8 mouse cellular contexts compared by ENCODE assay signal in genomic region chrX:103616536-103617404, GRCm38 (mm10). TPM values are rescaled to one million over a fixed set of nuclear protein-coding genes. Genes with fewer than 3 reads are reported as not detected.
DNase-seq lines count a peak whose midpoint lies in the region; ATAC-seq lines count a peak whose summit lies in the region.

No protein-coding gene starts in this region.

- peak; percentile 94 for ATAC-seq in embryonic facial prominence, embryonic 13.5 days (ENCODE audit: insufficient number of reproducible peaks, insufficient read depth, low FRiP score, low TSS enrichment, low read depth)
- peak; percentile 95 for ATAC-seq in limb, embryonic 13.5 days (ENCODE audit: low FRiP score, low read depth)
- peak; percentile 97 for ATAC-seq in midbrain, embryonic 15.5 days (replicated peaks)

- H3K4me1 ChIP-seq in embryonic facial prominence, embryonic 13.5 days: 0 out of 2 replicates have a peak, but pooled peaks cover 4% of the 10 kb centered on the region
- no peaks in the 10 kb centered on the region for H3K4me1 ChIP-seq in limb, embryonic 13.5 days
- peaks cover 19% of the 10 kb centered on the region for H3K4me1 ChIP-seq in midbrain, embryonic 15.5 days

- H3K4me2 ChIP-seq in embryonic facial prominence, embryonic 13.5 days: peak overlapping the region; percentile 62
- H3K4me2 ChIP-seq in limb, embryonic 13.5 days (replicated peaks): peak overlapping the region; percentile 65
- peak overlapping the region; percentile 56 for H3K4me2 ChIP-seq in midbrain, embryonic 15.5 days

- H3K9ac ChIP-seq in embryonic facial prominence, embryonic 13.5 days: peak overlapping the region; percentile 66
- H3K9ac ChIP-seq in limb, embryonic 13.5 days: peak overlapping the region; percentile 61
- peak overlapping the region; percentile 35 for H3K9ac ChIP-seq in midbrain, embryonic 15.5 days

- WGBS in embryonic facial prominence, embryonic 13.5 days: under 1% methylated on average over 35 of the region's 50 CpGs
- under 1% methylated on average over 18 of the region's 50 CpGs for WGBS in limb, embryonic 13.5 days
- 1% methylated on average over 27 of the region's 50 CpGs for WGBS in midbrain, embryonic 15.5 days

- peaks cover 9% of the 10 kb centered on the region for H3K36me3 ChIP-seq in embryonic facial prominence, embryonic 13.5 days
- peaks cover 7% of the 10 kb centered on the region for H3K36me3 ChIP-seq in limb, embryonic 13.5 days
- no peaks in the 10 kb centered on the region for H3K36me3 ChIP-seq in midbrain, embryonic 15.5 days (replicated peaks)

- H3K27ac ChIP-seq in embryonic facial prominence, embryonic 13.5 days: peak overlapping the region; percentile 93
- H3K27ac ChIP-seq in limb, embryonic 13.5 days: peak overlapping the region; percentile 91
- peak overlapping the region; percentile 90 for H3K27ac ChIP-seq in midbrain, embryonic 15.5 days

- peak; percentile 85 for DNase-seq in 3T3-L1 (ENCODE audit: low read depth, low spot score)
- peak; percentile 81 to 85 for DNase-seq in adrenal gland, postnatal 36 days
- peak; percentile 75 for DNase-seq in heart, adult 8-10 months (ENCODE audit: low spot score)
- DNase-seq in kidney, adult 8-10 months: peak; percentile 81 to 93
- DNase-seq in spleen, adult 18-20 months: peak; percentile 57 to 76

- no peaks in the 10 kb centered on the region for H3K27me3 ChIP-seq in embryonic facial prominence, embryonic 13.5 days
- no peaks in the 10 kb centered on the region for H3K27me3 ChIP-seq in limb, embryonic 13.5 days
- H3K27me3 ChIP-seq in midbrain, embryonic 15.5 days (replicated peaks): no peaks in the 10 kb centered on the region

- H3K9me3 ChIP-seq in embryonic facial prominence, embryonic 13.5 days: no peaks in the 10 kb centered on the region
- no peaks in the 10 kb centered on the region for H3K9me3 ChIP-seq in limb, embryonic 13.5 days
- no peaks in the 10 kb centered on the region for H3K9me3 ChIP-seq in midbrain, embryonic 15.5 days

- H3K4me3 ChIP-seq in embryonic facial prominence, embryonic 13.5 days: peak overlapping the region; percentile 47
- H3K4me3 ChIP-seq in limb, embryonic 13.5 days: peak overlapping the region; percentile 46
- peak overlapping the region; percentile 45 for H3K4me3 ChIP-seq in midbrain, embryonic 15.5 days

RNA-seq across cellular contexts. Expression of gene Zcchc13, which starts 13.6 kb away (rescaled TPM):
- not detected for total RNA-seq in adrenal gland, postnatal 36 days (2021)
- not detected in 2 replicates for polyA plus RNA-seq in embryonic facial prominence, embryonic 13.5 days (2015; fragmentation: Nextera tagmentation; extraction: Ambion mirVana)
- total RNA-seq in heart, adult 8-10 months (2022): not detected
- not detected in 2 replicates for polyA plus RNA-seq in limb, embryonic 13.5 days (2015; fragmentation: Nextera tagmentation; extraction: Ambion mirVana)
- polyA plus RNA-seq in midbrain, embryonic 15.5 days (2015; fragmentation: Nextera tagmentation; extraction: Ambion mirVana): not detected in 2 replicates

Comparison
In these comparisons a context has a peak if more than half of its experiments do, and no peak if none do; other contexts are left out.
1. Peak in every context shown above with its lines: DNase-seq, ATAC-seq, H3K4me3 ChIP-seq and H3K27ac ChIP-seq.